Mouse (Mus musculus) kidney, embryonic 15.5 days (tissue): ENCODE data around the gene Synm. TPM values are rescaled to one million over a fixed set of nuclear protein-coding genes. Genes with fewer than 3 reads are reported as not detected.
A peak's percentile ranks its signal among the peaks of the same experiment; 100 is the strongest.

ENCODE experiments used
- ATAC-seq: fragments of 200-750 bp; cut with Nextera tagmentation; replicated peaks from 2 replicates; pipeline ENCODE4 v1.8.0; 2017; ENCODE audit warnings: moderate TSS enrichment; ENCODE audit not compliant: low FRiP score
- H3K27ac ChIP-seq: fragments of 300-500 bp; sonication (generic); 2 replicates; pipeline ENCODE4 v1.5.1; 2015; ENCODE audit warnings: mild to moderate bottlenecking, inconsistent platforms
- H3K27me3 ChIP-seq: fragments of 300-500 bp; sonication (generic); 2 replicates; pipeline ENCODE4 v1.6.1; 2015; ENCODE audit warnings: inconsistent platforms
- H3K36me3 ChIP-seq: fragments of 300-500 bp; sonication (generic); 2 replicates; pipeline ENCODE4 v1.6.1; 2015; ENCODE audit warnings: inconsistent platforms
- H3K4me1 ChIP-seq: fragments of 300-500 bp; sonication (generic); 2 replicates; pipeline ENCODE4 v1.6.1; 2015; ENCODE audit warnings: inconsistent platforms
- H3K4me2 ChIP-seq: fragments of 300-500 bp; sonication (generic); 2 replicates; pipeline ENCODE4 v1.6.1; 2015; ENCODE audit warnings: moderate library complexity, mild to moderate bottlenecking, inconsistent platforms
- H3K4me3 ChIP-seq: fragments of 300-500 bp; sonication (generic); replicated peaks from 2 replicates; pipeline ENCODE4 v1.5.1; 2015; ENCODE audit warnings: mild to moderate bottlenecking, inconsistent platforms
- H3K9ac ChIP-seq: fragments of 300-500 bp; sonication (generic); 2 replicates; pipeline ENCODE4 v1.6.1; 2015; ENCODE audit warnings: mild to moderate bottlenecking, inconsistent platforms
- H3K9me3 ChIP-seq: fragments of 300-500 bp; sonication (generic); replicated peaks from 2 replicates; pipeline ENCODE4 v1.6.1; 2016; ENCODE audit warnings: inconsistent platforms
- WGBS: fragments of 180-500 bp; shearing (Covaris S2); methylation state at CpG from one replicate; pipeline ENCODE4 v1.1.7; 2015; ENCODE audit warnings: mixed read lengths; 5-methylcytosine and 5-hydroxymethylcytosine counted together
- polyA plus RNA-seq: library from polyadenylated mRNA; unstranded; fragments of >200 nt; fragmentation: Nextera tagmentation; extraction: Ambion mirVana; gene quantifications from 2 replicates; pipeline ENCODE4 v1.2.1, GENCODE M21; 2015

Gene Synm
- polyA plus RNA-seq, 1 experiment from 2014 or later, result 0.99 TPM

DNA sequence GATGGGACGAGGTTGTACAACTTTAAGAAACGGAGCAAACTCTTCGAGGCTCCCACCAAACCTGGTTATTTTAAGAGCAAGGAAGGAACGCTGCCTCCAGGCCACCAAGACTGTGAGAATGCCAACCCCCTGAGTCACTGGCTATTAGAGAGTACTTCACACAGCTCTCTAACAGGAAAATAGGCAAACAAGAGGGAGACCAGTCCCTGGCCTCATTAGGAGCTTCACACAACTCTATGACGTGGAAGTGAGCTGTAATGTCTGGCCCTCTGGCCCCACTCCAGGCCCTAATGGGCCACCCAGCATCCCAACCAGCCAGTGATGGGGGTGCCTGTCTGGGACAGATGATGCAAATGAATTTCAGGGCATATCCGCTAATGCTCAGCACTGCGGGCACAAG, 17.8 kb downstream of the Synm start:
- Histone ChIP-seq H3K36me3 (no peaks in the 10 kb centered on the region), H3K27ac (no peak overlapping the region), H3K4me1 (0 out of 2 replicates have a peak, but pooled peaks cover 10% of the 10 kb centered on the region), H3K9ac (no peak overlapping the region), H3K4me2 (no peak overlapping the region), H3K27me3 (no peaks in the 10 kb centered on the region), H3K9me3 (no peaks in the 10 kb centered on the region), H3K4me3 (no peak overlapping the region)
- 70% methylated on average over 7 of the region's 7 CpGs for WGBS
- ATAC-seq, result no peak

GRCm38 (mm10) chr7:67740796-67741195, 18.7 kb downstream of the Synm start:
- H3K27ac ChIP-seq, result 0 out of 2 replicates have a peak overlapping the region, but pooled peaks have one; percentile 27
- no peak for ATAC-seq
- WGBS, result 40% methylated on average over 5 of the region's 5 CpGs

GRCm38 (mm10) chr7:67740382-67740781, 19.2 kb downstream of the Synm start:
- Histone ChIP-seq H3K4me2 (no peak overlapping the region), H3K27me3 (no peaks in the 10 kb centered on the region), H3K9ac (no peak overlapping the region), H3K36me3 (no peaks in the 10 kb centered on the region), H3K4me3 (no peak overlapping the region), H3K27ac (no peak overlapping the region), H3K9me3 (no peaks in the 10 kb centered on the region), H3K4me1 (peaks cover 16% of the 10 kb centered on the region)
- ATAC-seq, result no peak
- WGBS, result 89% methylated on average over 4 of the region's 4 CpGs

More at GRCm38 (mm10) chr7:67740796-67741195, 18.7 kb downstream of the Synm start:
- Histone ChIP-seq H3K9me3 (no peaks in the 10 kb centered on the region), H3K4me2 (no peak overlapping the region), H3K4me1 (peaks cover 16% of the 10 kb centered on the region), H3K36me3 (no peaks in the 10 kb centered on the region), H3K4me3 (no peak overlapping the region), H3K27me3 (no peaks in the 10 kb centered on the region), H3K9ac (no peak overlapping the region)

- Histone ChIP-seq H3K4me3 (no peak overlapping the region), H3K27me3 (no peaks in the 10 kb centered on the region), H3K27ac (no peak overlapping the region), H3K36me3 (peaks cover 14% of the 10 kb centered on the region; the same call in 1 of the 2 replicates), H3K4me1 (peaks cover 23% of the 10 kb centered on the region), H3K4me2 (no peak overlapping the region), H3K9ac (no peak overlapping the region), H3K9me3 (no peaks in the 10 kb centered on the region)
- WGBS, result 60% methylated on average over 4 of the region's 4 CpGs
- no peak for ATAC-seq
Measured at GRCm38 (mm10) chr7:67732276-67732675, 27.3 kb downstream of the Synm start.

- H3K27ac ChIP-seq, result no peak overlapping the region; the same call in 1 of the 2 replicates
- no peaks in the 10 kb centered on the region for H3K9me3 ChIP-seq
- WGBS, result 41% methylated on average over 5 of the region's 5 CpGs
- H3K4me1 ChIP-seq, result peaks cover 17% of the 10 kb centered on the region
- no peaks in the 10 kb centered on the region for H3K27me3 ChIP-seq
- H3K36me3 ChIP-seq, result peaks cover 31% of the 10 kb centered on the region
- ATAC-seq, result no peak
- H3K9ac ChIP-seq, result no peak overlapping the region
- no peak overlapping the region for H3K4me2 ChIP-seq
- H3K4me3 ChIP-seq, result no peak overlapping the region
Measured at GRCm38 (mm10) chr7:67730431-67731110, 29.0 kb downstream of the Synm start.

- no peak overlapping the region for H3K4me3 ChIP-seq
- ATAC-seq, result no peak
- WGBS, result 93% methylated on average over 4 of the region's 4 CpGs
Measured at GRCm38 (mm10) chr7:67728809-67729208, 30.7 kb downstream of the Synm start.

GRCm38 (mm10) chr7:67728203-67728602, 31.3 kb downstream of the Synm start:
- Histone ChIP-seq H3K27ac (no peak overlapping the region), H3K9me3 (no peaks in the 10 kb centered on the region), H3K9ac (no peak overlapping the region), H3K4me1 (peaks cover 17% of the 10 kb centered on the region), H3K27me3 (no peaks in the 10 kb centered on the region), H3K4me3 (no peak overlapping the region), H3K36me3 (peaks cover 44% of the 10 kb centered on the region), H3K4me2 (no peak overlapping the region)
- WGBS, result 90% methylated on average over 4 of the region's 4 CpGs
- no peak for ATAC-seq

More at GRCm38 (mm10) chr7:67728809-67729208, 30.7 kb downstream of the Synm start:
- no peak overlapping the region for H3K27ac ChIP-seq
- no peaks in the 10 kb centered on the region for H3K9me3 ChIP-seq
- no peak overlapping the region for H3K9ac ChIP-seq
- no peaks in the 10 kb centered on the region for H3K27me3 ChIP-seq
- H3K4me1 ChIP-seq, result peaks cover 17% of the 10 kb centered on the region
- peaks cover 44% of the 10 kb centered on the region for H3K36me3 ChIP-seq
- no peak overlapping the region for H3K4me2 ChIP-seq

- Histone ChIP-seq H3K9ac (no peak overlapping the region), H3K27ac (no peak overlapping the region), H3K9me3 (no peaks in the 10 kb centered on the region), H3K27me3 (no peaks in the 10 kb centered on the region), H3K4me1 (peaks cover 4% of the 10 kb centered on the region; the same call in 1 of the 2 replicates), H3K4me3 (no peak overlapping the region), H3K4me2 (no peak overlapping the region), H3K36me3 (peaks cover 55% of the 10 kb centered on the region)
- WGBS, result 54% methylated on average over 9 of the region's 9 CpGs
- no peak for ATAC-seq
Measured at GRCm38 (mm10) chr7:67725016-67725415, 34.5 kb downstream of the Synm start.

DNA sequence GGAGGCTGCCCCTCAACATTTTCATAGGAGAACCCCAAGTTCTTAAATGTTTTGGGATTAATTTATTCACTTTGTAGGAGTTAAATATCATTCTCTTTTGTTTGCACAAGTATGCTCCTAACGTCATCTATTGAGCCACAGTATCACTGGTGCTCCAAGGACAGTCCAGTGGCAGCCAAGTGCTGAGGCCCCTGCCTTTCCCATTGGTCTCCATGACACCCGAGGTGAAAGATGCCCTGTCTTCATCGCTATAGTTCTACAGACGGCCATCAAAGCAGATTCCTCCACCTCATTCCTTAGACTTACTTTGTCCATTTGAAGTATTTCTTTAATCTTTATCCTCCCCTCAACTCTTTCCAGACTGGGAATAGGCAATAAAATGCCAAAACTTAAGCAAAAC, 35.0 kb downstream of the Synm start:
- no peak overlapping the region for H3K27ac ChIP-seq
- WGBS, result 58% methylated on average over 4 of the region's 4 CpGs

GRCm38 (mm10) chr7:67722163-67722562, 37.4 kb downstream of the Synm start:
- Histone ChIP-seq H3K9me3 (no peaks in the 10 kb centered on the region), H3K4me2 (no peak overlapping the region), H3K36me3 (peaks cover 54% of the 10 kb centered on the region), H3K4me1 (no peaks in the 10 kb centered on the region), H3K4me3 (no peak overlapping the region), H3K9ac (no peak overlapping the region), H3K27ac (no peak overlapping the region), H3K27me3 (no peaks in the 10 kb centered on the region)
- 58% methylated on average over 2 of the region's 2 CpGs for WGBS
- ATAC-seq, result no peak

More for the DNA sequence above, 35.0 kb downstream of the Synm start:
- Histone ChIP-seq H3K9me3 (no peaks in the 10 kb centered on the region), H3K4me2 (no peak overlapping the region), H3K4me1 (peaks cover under 1% of the 10 kb centered on the region; the same call in 1 of the 2 replicates), H3K36me3 (peaks cover 58% of the 10 kb centered on the region), H3K9ac (no peak overlapping the region), H3K27me3 (no peaks in the 10 kb centered on the region), H3K4me3 (no peak overlapping the region)
- ATAC-seq, result no peak

DNA sequence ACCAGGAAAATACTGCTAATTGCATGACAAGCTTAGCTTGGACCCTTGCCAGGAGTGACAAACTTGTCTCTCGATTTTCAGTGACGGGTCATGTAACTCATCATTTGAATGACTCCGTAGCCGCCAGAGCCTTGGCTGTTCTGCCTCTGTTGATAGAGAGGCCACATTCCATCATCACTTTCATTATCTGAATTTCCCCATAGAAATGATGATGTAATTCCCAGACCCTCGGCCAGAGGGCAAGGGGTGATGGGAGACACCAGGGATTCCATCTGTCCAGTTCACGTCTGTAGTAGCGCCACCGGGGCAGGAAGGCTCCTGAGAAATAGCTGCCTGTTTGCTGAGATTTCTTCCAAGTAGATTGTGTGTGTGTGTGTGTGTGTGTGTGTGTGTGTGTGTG, 40.7 kb downstream of the Synm start:
- 68% methylated on average over 8 of the region's 8 CpGs for WGBS
- H3K9me3 ChIP-seq, result no peaks in the 10 kb centered on the region
- no peak overlapping the region for H3K27ac ChIP-seq
- H3K4me1 ChIP-seq, result peaks cover 9% of the 10 kb centered on the region
- peaks cover 48% of the 10 kb centered on the region for H3K36me3 ChIP-seq
- H3K9ac ChIP-seq, result no peak overlapping the region
- ATAC-seq, result no peak
- no peaks in the 10 kb centered on the region for H3K27me3 ChIP-seq
- no peak overlapping the region for H3K4me3 ChIP-seq
- no peak overlapping the region for H3K4me2 ChIP-seq

DNA sequence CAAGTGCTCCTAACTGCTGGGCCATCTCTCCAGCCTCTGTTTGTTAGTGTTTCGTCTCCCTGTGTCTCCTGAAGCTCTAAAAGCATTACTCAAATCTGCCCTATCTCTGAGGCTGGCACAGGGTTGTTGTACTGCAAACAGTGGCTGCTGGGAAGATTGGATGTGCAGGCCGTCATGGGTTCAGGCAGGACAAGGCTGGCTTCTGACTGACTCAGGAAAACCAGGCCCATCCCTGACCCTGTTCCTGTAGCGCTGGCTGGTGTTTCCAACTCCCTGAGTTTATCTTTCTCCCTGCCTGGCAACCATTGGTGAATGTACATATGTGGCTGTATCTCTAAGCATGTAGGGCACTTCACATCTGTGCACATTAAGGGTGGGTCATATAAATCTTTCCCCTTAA, 42.0 kb downstream of the Synm start:
- Histone ChIP-seq H3K4me1 (peaks cover 9% of the 10 kb centered on the region), H3K36me3 (peaks cover 58% of the 10 kb centered on the region), H3K9me3 (0 out of 2 replicates have a peak, but pooled peaks cover 2% of the 10 kb centered on the region), H3K9ac (no peak overlapping the region), H3K27ac (no peak overlapping the region), H3K4me2 (no peak overlapping the region), H3K4me3 (no peak overlapping the region), H3K27me3 (no peaks in the 10 kb centered on the region)
- WGBS, result 89% methylated on average over 3 of the region's 3 CpGs
- no peak for ATAC-seq
